Mouse (Mus musculus): ENCODE measurements around the gene Bin2.

DNA sequence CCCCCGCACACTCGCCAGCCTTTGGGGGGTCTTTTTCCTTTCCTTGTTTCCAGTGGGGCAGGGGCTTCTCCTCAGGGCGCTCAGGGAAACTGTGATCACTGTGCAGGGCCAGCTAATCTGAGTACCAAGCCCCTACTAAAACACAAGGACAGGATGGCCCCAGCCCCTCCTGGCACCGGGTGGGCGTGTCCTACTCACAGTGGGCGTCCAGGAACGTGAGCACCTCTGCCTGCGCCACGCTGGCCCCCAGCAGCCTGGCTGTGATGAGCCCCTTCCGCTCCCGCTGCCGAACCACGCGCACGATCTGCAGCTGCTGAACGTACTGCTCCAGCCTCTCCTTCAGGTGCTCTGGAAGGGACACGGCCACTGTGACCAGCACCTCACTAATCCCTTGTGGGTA is 34.6 kb upstream of the Bin2 start:
- TF ChIP-seq ZNF384 (IDR thresholded peaks at IDR 0.05; ENCODE audit: low read depth, low read length) = no peak
- TF ChIP-seq HCFC1 (IDR thresholded peaks at IDR 0.05; ENCODE audit: borderline replicate concordance, insufficient read depth, low read length) = no peak

All from ES-E14 (cell line).